Mouse (Mus musculus) forebrain, embryonic 10.5 days (tissue): ENCODE measurements around the gene Tnnc1. TPM values are rescaled to one million over a fixed set of nuclear protein-coding genes. Genes with fewer than 3 reads are reported as not detected.
A peak's percentile ranks its signal among the peaks of the same experiment; 100 is the strongest.

Experiments
- DNase-seq: peaks from one replicate; pipeline ENCODE4 v3.0.0-alpha.2; 2017; ENCODE audit warnings: low spot score; ENCODE audit errors: extremely low spot score
- H3K27ac ChIP-seq: fragments of 300-500 bp; sonication (generic); 2 replicates; pipeline ENCODE4 v1.5.1; 2016; ENCODE audit warnings: mild to moderate bottlenecking
- H3K27me3 ChIP-seq: fragments of 300-500 bp; sonication (generic); 2 replicates; pipeline ENCODE4 v1.6.1; 2016; ENCODE audit warnings: mild to moderate bottlenecking; ENCODE audit not compliant: poor library complexity, severe bottlenecking
- H3K36me3 ChIP-seq: fragments of 300-500 bp; sonication (generic); replicated peaks from 2 replicates; pipeline ENCODE4 v1.6.1; 2016; ENCODE audit warnings: mild to moderate bottlenecking, moderate library complexity
- H3K4me1 ChIP-seq: fragments of 300-500 bp; sonication (generic); 2 replicates; pipeline ENCODE4 v1.6.1; 2016
- H3K4me3 ChIP-seq: fragments of 300-500 bp; sonication (generic); 2 replicates; pipeline ENCODE4 v1.5.1; 2016; ENCODE audit warnings: mild to moderate bottlenecking, moderate library complexity
- H3K9me3 ChIP-seq: fragments of 300-500 bp; sonication (generic); 2 replicates; pipeline ENCODE4 v1.6.1; 2016; ENCODE audit warnings: mild to moderate bottlenecking, moderate library complexity
- WGBS: fragments of 180-500 bp; shearing (Covaris S2); methylation state at CpG from one replicate; pipeline ENCODE4 v1.1.7; 2016; 5-methylcytosine and 5-hydroxymethylcytosine counted together
- polyA plus RNA-seq: library from polyadenylated mRNA; unstranded; fragments of >200 nt; fragmentation: Nextera tagmentation; extraction: Ambion mirVana; gene quantifications from 2 replicates; pipeline ENCODE4 v1.2.1, GENCODE M21; 2016

The Tnnc1 gene
- polyA plus RNA-seq, 1 experiment from 2014 or later: 0.67 TPM

DNA sequence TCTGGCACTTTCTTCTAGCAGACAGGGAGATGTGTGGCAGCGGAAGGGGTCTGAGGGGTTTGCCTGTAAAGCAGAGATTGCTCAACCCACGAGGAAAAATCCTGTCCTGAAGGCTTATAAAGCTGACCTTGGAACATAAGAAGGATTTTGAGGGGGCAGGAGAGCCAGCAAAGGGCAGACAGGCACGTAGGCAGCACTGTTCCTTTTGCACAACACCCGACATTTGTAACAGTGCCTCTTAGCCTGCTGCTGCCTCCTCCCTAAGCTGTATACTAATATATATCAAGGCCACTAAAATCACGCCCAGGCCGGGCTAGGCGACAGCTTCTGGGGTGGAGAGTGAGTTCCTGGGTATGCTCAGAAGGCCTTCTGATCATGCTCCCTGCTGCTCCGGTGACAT lies 22.3 kb downstream of the Tnnc1 start:
- H3K27me3 ChIP-seq: no peaks in the 10 kb centered on the region
- H3K9me3 ChIP-seq: no peaks in the 10 kb centered on the region
- H3K36me3 ChIP-seq: no peaks in the 10 kb centered on the region
- no peak overlapping the region for H3K4me3 ChIP-seq
- no peak for DNase-seq
- WGBS: 78% methylated on average over 8 of the region's 8 CpGs
- H3K4me1 ChIP-seq: peaks cover 14% of the 10 kb centered on the region
- H3K27ac ChIP-seq: peak overlapping the region; percentile 31; the same call in 1 of the 2 replicates

DNA sequence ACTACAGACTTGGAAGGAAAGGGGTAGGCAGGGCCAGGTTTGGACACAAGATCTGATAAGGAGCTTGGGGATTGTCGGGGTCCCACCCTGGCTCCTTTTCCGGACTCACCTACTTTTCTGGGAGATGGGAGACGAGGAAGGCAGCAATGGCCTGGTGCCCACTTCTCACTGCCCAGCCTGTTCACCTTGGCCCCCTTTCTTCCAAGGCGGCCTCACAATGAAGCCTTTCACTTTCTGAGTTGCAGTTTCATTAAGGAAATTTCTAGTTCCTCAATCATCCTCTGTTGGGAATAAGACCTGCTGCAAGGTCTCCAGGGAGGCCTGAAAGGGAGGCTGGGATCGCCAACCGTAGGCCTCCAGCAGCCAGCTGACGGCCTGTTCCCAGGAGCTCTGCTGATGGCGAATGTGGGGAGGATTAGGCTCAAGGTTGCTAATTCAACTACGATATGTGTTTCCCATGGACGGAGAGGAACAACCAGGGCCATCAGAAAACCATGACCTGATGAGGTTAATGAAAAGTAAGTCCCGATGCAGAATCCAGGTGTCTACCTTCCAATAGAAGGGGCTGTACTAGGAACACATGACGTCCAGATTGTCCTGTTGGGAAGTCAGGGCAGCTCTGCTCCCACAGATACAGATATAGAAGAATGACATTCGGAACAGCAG lies 24.4 kb downstream of the Tnnc1 start:
- Histone ChIP-seq H3K27me3 (no peaks in the 10 kb centered on the region), H3K4me3 (no peak overlapping the region), H3K27ac (0 out of 2 replicates have a peak overlapping the region, but pooled peaks have one; percentile 8), H3K36me3 (no peaks in the 10 kb centered on the region), H3K4me1 (peaks cover 14% of the 10 kb centered on the region), H3K9me3 (no peaks in the 10 kb centered on the region)
- DNase-seq: no peak
- WGBS: 87% methylated on average over 13 of the region's 13 CpGs

GRCm38 (mm10) chr14:31233070-31233995 lies 25.2 kb downstream of the Tnnc1 start:
- Histone ChIP-seq H3K27me3 (no peaks in the 10 kb centered on the region), H3K36me3 (no peaks in the 10 kb centered on the region), H3K4me3 (no peak overlapping the region), H3K9me3 (no peaks in the 10 kb centered on the region), H3K27ac (peak overlapping the region; percentile 10; the same call in 1 of the 2 replicates), H3K4me1 (peaks cover 14% of the 10 kb centered on the region)
- 89% methylated on average over 14 of the region's 14 CpGs for WGBS
- no peak for DNase-seq

DNA sequence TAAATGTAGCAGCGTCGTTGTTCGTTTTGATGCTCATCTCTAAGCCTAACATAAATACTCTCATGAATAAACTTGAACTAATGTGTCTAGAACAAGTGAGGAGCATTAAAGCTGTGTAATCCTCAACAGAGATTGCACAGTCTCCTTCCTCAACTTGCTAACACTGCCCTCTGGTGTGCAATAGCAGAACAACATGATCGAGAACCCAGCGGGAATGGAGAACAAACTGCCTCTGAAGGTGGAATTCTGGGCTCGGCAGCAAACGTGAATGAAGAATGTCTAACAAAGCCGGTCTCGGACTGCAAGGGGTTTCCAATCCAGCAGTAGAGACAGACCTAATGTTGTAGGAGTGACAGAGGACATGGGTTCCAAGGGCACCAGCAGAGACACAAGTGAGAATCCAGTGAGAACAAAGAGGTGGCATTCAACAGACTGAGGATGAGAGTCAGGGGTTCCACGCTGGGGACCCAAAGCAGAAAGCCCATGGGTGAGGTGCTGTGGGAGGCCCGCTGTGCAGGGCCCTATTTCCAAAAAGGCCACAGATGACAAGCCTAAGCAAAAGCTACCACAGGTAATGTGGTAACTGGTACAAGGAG lies 26.0 kb downstream of the Tnnc1 start:
- H3K4me3 ChIP-seq: no peak overlapping the region
- H3K4me1 ChIP-seq: peaks cover 8% of the 10 kb centered on the region
- no peaks in the 10 kb centered on the region for H3K27me3 ChIP-seq
- H3K27ac ChIP-seq: peak overlapping the region; percentile 51
- DNase-seq: peak; percentile 68
- no peaks in the 10 kb centered on the region for H3K9me3 ChIP-seq
- WGBS: 30% methylated on average over 11 of the region's 11 CpGs
- H3K36me3 ChIP-seq: peaks cover 5% of the 10 kb centered on the region

DNA sequence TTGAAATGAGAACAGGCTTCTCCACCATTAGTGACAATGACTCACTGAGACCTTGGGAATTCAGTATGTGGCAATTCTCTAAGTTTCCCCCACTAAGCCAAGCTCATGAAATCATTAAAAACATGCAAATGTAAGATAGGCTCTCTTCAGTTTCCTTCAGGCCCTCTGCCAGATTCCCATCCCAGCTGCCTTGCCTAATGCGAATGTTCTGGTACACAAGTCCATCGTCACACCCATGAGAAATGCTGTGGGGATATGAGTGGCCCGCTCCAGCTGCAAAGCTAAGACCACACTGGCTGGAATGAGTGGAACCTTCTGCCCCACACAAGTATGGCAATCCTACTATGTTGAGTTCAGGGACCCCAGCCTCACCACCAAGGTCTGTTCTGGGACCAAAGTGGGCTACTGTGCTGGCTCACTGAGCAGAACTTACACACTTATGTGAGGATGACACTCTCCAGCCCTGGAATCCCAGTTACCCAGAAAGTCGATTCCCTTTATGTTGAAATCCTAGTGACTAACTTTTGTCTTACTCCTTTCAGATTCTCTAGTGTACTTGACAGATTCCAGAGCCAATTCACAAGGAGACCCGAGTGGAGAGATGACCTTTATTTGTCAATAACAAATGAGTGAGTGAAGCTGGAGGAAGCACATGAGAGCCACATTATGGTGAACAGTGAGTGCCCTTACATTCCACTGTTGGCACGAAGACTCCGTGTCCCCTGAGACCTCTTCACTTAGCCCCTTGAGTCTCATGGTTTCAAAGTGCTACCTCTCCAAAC lies 29.2 kb downstream of the Tnnc1 start:
- Histone ChIP-seq H3K27ac (no peak overlapping the region), H3K4me1 (no peaks in the 10 kb centered on the region; the same call in 1 of the 2 replicates), H3K9me3 (no peaks in the 10 kb centered on the region), H3K27me3 (no peaks in the 10 kb centered on the region), H3K36me3 (peaks cover 10% of the 10 kb centered on the region), H3K4me3 (no peak overlapping the region)
- 90% methylated on average over 7 of the region's 7 CpGs for WGBS
- DNase-seq: no peak

DNA sequence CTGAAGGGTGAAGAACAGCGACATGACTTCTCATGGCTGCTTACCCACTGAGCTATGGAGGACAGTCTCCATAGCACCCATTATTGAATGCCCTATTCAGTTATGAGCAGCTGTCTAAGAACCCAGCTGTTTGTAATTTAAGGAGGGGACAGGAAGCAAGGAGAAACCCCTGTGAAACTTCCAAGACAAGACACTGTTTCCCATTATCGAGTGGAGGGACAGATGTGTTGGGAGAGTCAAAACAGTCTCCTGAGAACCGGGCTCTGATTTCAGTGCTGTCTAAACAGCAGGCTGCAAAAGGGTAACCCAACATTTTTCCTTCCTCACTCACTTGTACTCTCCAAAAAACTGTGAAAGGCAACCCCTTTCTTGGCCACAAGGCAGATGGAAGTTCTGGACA lies 32.4 kb downstream of the Tnnc1 start:
- DNase-seq: no peak
- Histone ChIP-seq H3K9me3 (no peaks in the 10 kb centered on the region), H3K27ac (no peak overlapping the region), H3K4me1 (no peaks in the 10 kb centered on the region), H3K36me3 (peaks cover 10% of the 10 kb centered on the region), H3K4me3 (no peak overlapping the region), H3K27me3 (no peaks in the 10 kb centered on the region)
- 65% methylated on average over 3 of the region's 3 CpGs for WGBS

DNA sequence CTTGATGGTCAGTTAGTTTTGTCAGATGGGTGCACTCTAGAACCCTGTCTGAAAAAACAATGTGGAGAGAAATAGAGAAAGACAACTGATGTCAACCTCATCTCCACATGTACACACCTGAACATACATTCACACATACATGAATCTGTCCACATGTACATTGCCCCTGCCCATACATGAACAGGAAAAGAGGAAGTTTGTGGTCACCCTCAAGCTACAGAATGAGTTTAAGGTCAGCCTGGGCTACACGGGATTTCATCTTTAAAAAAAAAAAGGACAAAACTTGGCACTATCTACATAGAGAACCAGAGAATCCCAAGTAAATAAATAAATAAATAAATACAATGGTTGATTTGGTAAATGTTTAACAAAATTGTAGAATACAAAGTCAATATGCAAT lies 36.7 kb downstream of the Tnnc1 start:
- Histone ChIP-seq H3K36me3 (no peaks in the 10 kb centered on the region), H3K27me3 (no peaks in the 10 kb centered on the region), H3K4me1 (no peaks in the 10 kb centered on the region), H3K27ac (no peak overlapping the region), H3K9me3 (no peaks in the 10 kb centered on the region), H3K4me3 (no peak overlapping the region)
- 84% methylated on average over 1 of the region's 1 CpGs for WGBS
- DNase-seq: no peak

- H3K4me1 ChIP-seq: peaks cover 10% of the 10 kb centered on the region
- no peaks in the 10 kb centered on the region for H3K9me3 ChIP-seq
- H3K4me3 ChIP-seq: no peak overlapping the region
- H3K36me3 ChIP-seq: no peaks in the 10 kb centered on the region
- H3K27me3 ChIP-seq: no peaks in the 10 kb centered on the region
- DNase-seq: no peak
- 89% methylated on average over 1 of the region's 1 CpGs for WGBS
- no peak overlapping the region for H3K27ac ChIP-seq
Measured at GRCm38 (mm10) chr14:31245946-31246345, 37.8 kb downstream of the Tnnc1 start.

- peaks cover 11% of the 10 kb centered on the region for H3K36me3 ChIP-seq
Measured at GRCm38 (mm10) chr14:31248396-31248795, 40.3 kb downstream of the Tnnc1 start.

GRCm38 (mm10) chr14:31250222-31251083 lies 42.3 kb downstream of the Tnnc1 start:
- H3K4me1 ChIP-seq: peaks cover 25% of the 10 kb centered on the region
- WGBS: 26% methylated on average over 38 of the region's 38 CpGs
- H3K36me3 ChIP-seq: peaks cover 32% of the 10 kb centered on the region
- H3K27me3 ChIP-seq: no peaks in the 10 kb centered on the region
- H3K4me3 ChIP-seq: peak overlapping the region; percentile 87
- H3K9me3 ChIP-seq: no peaks in the 10 kb centered on the region
- DNase-seq: no peak
- H3K27ac ChIP-seq: peak overlapping the region; percentile 96

More at GRCm38 (mm10) chr14:31248396-31248795, 40.3 kb downstream of the Tnnc1 start:
- 92% methylated on average over 6 of the region's 6 CpGs for WGBS
- Histone ChIP-seq H3K27me3 (no peaks in the 10 kb centered on the region), H3K27ac (no peak overlapping the region), H3K4me3 (no peak overlapping the region), H3K9me3 (no peaks in the 10 kb centered on the region), H3K4me1 (peaks cover 25% of the 10 kb centered on the region)
- no peak for DNase-seq

DNA sequence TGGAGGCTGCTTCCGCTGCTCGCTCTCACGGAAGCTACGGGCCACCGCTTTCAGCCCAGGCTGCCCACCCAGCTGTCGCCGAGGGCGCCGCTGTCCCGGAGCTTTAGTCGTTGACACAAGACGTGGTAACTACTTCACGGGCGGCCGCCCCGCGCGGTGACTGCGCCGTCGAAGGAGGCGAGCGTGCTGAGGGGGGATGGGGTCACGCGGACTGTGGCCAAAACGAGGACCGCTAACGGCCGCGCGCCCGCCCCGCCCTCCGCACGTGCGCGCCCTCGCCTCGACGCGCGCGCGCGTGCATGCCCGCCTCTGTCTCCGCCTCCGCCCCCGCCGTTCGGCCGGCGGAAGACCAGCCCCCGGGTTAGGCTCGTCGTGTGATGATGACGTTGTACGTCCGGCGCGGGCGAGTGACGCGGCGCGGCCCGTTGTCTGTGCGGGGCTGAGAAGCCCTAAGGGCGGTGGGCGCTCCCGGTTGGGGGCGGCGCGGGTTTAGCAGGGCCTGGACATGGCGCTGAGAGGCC lies 43.0 kb downstream of the Tnnc1 start, which contains the start of the genes Phf7 and Bap1:
Phf7 (minus strand) TSS at position 234 of the 521 bp plus-strand sequence.
Bap1 (plus strand) TSS at position 367 of the 521 bp plus-strand sequence.
- H3K27me3 ChIP-seq: no peaks in the 10 kb centered on the region
- peak within 1 kb of the TSS; percentile 87 for H3K4me3 ChIP-seq
- under 1% methylated on average over 75 of the region's 75 CpGs for WGBS
- H3K9me3 ChIP-seq: no peaks in the 10 kb centered on the region
- DNase-seq: peak; percentile 96
- H3K4me1 ChIP-seq: peaks cover 25% of the 10 kb centered on the region
- H3K27ac ChIP-seq: peak within 1 kb of the TSS; percentile 96
- peaks cover 39% of the 10 kb centered on the region for H3K36me3 ChIP-seq
